Mouse (Mus musculus): ENCODE measurements around the gene Asap2.
A peak's percentile ranks its signal among the peaks of the same experiment; 100 is the strongest.

Gene Asap2

GRCm38 (mm10) chr12:21133031-21133430, 142.8 kb downstream of the Asap2 start:
- DNase-seq (ENCODE audit: low read depth), result peak; percentile 12

- peak; percentile 40 for DNase-seq (ENCODE audit: low read depth)
Measured at GRCm38 (mm10) chr12:21133972-21134859, 144.0 kb downstream of the Asap2 start.

- DNase-seq (ENCODE audit: low read depth), result peak; percentile 66
Measured at GRCm38 (mm10) chr12:21135651-21136461, 145.6 kb downstream of the Asap2 start.

GRCm38 (mm10) chr12:21136462-21136751, 146.1 kb downstream of the Asap2 start:
- DNase-seq (ENCODE audit: low read depth), result no peak

- DNase-seq (ENCODE audit: low read depth), result peak; percentile 43
Measured at GRCm38 (mm10) chr12:21139560-21139959, 149.3 kb downstream of the Asap2 start.

GRCm38 (mm10) chr12:21140153-21140552, 149.9 kb downstream of the Asap2 start:
- DNase-seq (ENCODE audit: low read depth), result no peak

- no peak for DNase-seq (ENCODE audit: low read depth)
Measured at GRCm38 (mm10) chr12:21140741-21141308, 150.6 kb downstream of the Asap2 start.

GRCm38 (mm10) chr12:21141691-21142300, 151.5 kb downstream of the Asap2 start:
- no peak for DNase-seq (ENCODE audit: low read depth)

- no peak for DNase-seq (ENCODE audit: low read depth)
Measured at GRCm38 (mm10) chr12:21142489-21143254, 152.4 kb downstream of the Asap2 start.

GRCm38 (mm10) chr12:21144602-21145001, 154.3 kb downstream of the Asap2 start:
- peak; percentile 13 for DNase-seq (ENCODE audit: low read depth)

- peak; percentile 32 for DNase-seq (ENCODE audit: low read depth)
Measured at GRCm38 (mm10) chr12:21145050-21145449, 154.8 kb downstream of the Asap2 start.

- no peak for DNase-seq (ENCODE audit: low read depth)
Measured at GRCm38 (mm10) chr12:21146826-21147225, 156.6 kb downstream of the Asap2 start.

- no peak for DNase-seq (ENCODE audit: low read depth)
Measured at GRCm38 (mm10) chr12:21153279-21153707, 163.0 kb downstream of the Asap2 start.

- no peak for DNase-seq (ENCODE audit: low read depth)
Measured at GRCm38 (mm10) chr12:21155062-21155461, 164.8 kb downstream of the Asap2 start.

GRCm38 (mm10) chr12:21159304-21159703, 169.0 kb downstream of the Asap2 start:
- no peak for DNase-seq (ENCODE audit: low read depth)

GRCm38 (mm10) chr12:21160327-21160828, 170.1 kb downstream of the Asap2 start:
- peak; percentile 9 for DNase-seq (ENCODE audit: low read depth)

- peak; percentile 7 for DNase-seq (ENCODE audit: low read depth)
Measured at GRCm38 (mm10) chr12:21161841-21162240, 171.6 kb downstream of the Asap2 start.

DNA sequence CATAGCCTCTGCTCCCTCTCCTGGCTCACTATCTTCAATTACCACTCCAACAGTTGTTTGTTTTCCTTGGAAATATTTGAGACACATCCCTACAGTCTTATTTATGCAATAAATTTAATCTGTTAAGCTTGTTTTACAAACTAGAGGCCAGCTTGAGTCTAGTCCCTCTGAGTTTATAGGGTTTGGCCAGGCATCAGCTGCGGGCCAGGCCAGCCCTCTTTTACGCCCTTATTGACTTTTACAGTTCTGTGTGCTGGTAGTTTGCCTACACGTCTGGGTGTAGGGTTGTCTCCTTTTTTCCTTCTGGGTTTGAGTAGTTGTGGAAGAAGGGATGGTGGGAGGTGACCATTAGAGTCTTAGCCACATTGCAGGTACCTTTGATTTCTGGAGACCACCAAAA, 173.4 kb downstream of the Asap2 start:
- DNase-seq (ENCODE audit: low read depth), result no peak

DNA sequence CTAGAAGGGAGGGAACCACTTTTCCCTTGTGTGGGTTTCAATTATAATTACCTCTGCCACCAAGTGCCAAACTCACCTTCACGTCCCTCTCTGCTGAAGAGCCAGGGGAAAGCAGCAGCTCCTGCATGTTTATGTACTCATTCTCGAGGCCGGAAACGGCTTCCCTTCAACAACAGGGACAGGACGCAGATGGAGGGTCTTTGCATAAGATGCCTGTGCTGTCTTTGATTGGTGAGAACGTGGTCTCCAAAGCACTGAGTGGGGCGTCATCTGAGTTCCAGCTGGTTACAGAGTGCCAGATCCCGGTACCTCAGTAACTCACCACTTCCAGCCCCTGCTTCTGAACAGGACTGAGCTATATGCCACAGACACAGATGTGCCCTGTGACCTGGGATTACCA, 174.0 kb downstream of the Asap2 start:
- DNase-seq (ENCODE audit: low read depth), result no peak

DNA sequence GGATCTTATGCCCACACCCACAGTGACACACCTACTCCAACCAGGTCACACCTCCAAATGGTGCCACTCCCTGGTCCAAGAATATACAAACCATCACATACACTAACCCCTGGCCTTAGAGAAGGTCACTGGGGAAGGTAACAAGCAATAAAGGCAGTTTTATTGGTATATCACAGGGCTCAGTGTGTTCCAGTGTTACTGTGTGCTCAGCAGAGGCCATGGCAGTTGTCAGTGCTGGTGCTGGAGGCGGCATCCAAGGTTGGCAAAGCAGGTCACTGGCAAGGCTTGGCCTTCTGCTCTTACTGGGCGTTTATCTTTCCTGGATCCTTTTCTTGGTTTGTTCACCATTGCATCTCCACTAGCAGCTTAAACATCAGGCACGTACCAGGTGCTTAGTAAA, 174.9 kb downstream of the Asap2 start:
- DNase-seq (ENCODE audit: low read depth), result no peak

GRCm38 (mm10) chr12:21165891-21166342, 175.7 kb downstream of the Asap2 start:
- no peak for DNase-seq (ENCODE audit: low read depth)

All from 416B (cell line).